Mouse (Mus musculus) retina, embryonic 14.5 days (tissue): ENCODE measurements around the gene Rbpj.
"Not testable (repeated sequence)": the region's sequence is repeated elsewhere in the genome, so short reads cannot be mapped to it uniquely, and the experiment has no call there.

Experiments used
- DNase-seq: peaks from one replicate; pipeline ENCODE4 v3.0.0-alpha.2; 2015; ENCODE audit warnings: low spot score

Rbpj gene

DNA sequence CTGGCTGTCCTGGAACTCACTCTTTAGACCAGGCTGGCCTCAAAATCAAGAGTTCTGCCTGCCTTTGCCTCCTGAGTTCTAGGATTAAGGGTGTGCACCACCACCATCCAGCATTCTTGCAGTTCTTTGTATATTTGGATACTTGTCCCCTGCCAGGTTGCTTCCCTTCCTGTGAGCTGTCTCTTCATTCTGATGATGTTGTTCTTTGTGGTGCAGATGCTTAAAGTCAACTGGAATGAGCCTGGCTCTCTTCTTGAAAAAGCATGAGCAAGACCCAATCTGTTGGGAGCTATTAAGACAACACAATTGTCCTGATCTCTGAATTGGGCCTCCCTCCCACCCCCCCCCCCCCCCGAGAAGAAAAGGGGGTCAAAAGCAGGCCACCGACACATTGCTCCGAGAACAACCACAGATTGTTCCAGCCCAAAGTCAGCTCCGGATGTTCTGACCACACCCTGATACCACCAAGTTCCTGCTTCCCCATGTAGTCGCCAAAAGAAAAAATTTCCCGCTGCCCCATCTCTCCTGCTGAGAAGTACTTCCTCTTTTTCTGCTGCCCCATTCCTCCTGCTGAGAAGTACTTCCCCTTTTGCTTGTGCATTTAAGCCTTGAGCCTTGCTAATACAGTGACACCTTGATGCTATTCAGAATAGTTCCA, 207.7 kb downstream of the Rbpj start:
- not testable (repeated sequence) for DNase-seq

- no peak for DNase-seq
Measured at GRCm38 (mm10) chr5:53676671-53677070, 210.7 kb downstream of the Rbpj start.

GRCm38 (mm10) chr5:53678036-53678767, 212.2 kb downstream of the Rbpj start:
- no peak for DNase-seq

DNA sequence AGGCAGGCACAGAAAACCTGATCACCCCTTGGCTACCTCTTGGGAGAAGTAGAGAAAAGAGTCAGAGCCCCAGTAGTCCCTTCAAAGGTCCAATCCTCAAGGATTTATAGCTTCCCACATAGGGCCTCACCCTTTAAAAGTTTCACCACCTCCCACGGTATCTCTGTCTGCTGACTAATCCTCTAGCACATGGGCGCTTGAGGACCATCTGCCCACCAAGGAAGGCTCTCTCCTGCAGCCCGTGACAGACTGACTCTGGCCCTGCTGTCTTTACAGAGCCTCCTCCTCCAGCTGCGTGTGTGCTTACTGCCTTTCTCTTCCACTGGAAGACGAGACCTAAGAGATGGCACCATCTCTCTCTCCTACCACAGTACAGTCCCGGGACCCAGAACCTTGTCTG, 213.7 kb downstream of the Rbpj start:
- DNase-seq = no peak

- DNase-seq = no peak
Measured at GRCm38 (mm10) chr5:53683916-53684315, 218.0 kb downstream of the Rbpj start.

GRCm38 (mm10) chr5:53684417-53684816, 218.5 kb downstream of the Rbpj start:
- DNase-seq = no peak

DNA sequence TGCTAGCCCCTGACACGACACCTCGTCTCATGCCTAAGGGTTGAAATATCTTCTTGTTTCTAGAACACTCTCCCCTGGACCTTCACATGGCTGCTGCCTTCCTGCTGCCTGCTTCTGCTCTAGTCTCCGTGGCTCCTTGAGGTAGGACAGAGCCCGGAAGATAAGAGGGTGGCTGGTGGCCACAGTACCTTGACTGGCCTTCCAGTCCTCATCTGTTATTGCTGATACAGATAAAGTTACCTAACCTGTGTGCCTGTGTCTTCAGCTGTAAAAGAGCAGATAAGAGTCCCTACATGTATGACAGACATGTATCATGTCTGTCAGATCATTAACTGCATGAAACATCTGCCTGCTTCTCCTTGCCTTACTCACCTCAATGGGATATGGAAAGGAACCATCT, 219.7 kb downstream of the Rbpj start:
- no peak for DNase-seq

DNA sequence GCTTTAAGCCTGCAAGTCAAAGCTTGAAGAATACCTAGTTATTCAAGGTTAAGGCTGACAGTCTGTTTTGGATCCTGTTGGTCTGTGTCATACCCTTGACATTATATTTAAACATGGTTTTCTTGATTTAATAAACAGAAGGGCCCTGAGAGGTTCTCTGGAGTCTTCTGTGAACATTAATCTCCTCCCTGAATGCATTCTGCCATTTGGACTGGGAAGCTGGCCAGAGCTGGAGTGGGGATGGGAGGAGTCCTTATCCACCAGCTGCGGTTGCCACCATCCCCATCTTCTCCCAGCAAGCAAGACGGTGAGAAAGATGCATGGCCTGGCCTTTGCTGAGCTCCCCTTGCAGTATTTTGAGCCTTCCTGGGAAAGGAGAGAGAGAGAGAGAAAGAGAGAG, 220.4 kb downstream of the Rbpj start:
- no peak for DNase-seq

GRCm38 (mm10) chr5:53688326-53688725, 222.4 kb downstream of the Rbpj start:
- no peak for DNase-seq

GRCm38 (mm10) chr5:53691577-53691976, 225.6 kb downstream of the Rbpj start:
- no peak for DNase-seq

DNA sequence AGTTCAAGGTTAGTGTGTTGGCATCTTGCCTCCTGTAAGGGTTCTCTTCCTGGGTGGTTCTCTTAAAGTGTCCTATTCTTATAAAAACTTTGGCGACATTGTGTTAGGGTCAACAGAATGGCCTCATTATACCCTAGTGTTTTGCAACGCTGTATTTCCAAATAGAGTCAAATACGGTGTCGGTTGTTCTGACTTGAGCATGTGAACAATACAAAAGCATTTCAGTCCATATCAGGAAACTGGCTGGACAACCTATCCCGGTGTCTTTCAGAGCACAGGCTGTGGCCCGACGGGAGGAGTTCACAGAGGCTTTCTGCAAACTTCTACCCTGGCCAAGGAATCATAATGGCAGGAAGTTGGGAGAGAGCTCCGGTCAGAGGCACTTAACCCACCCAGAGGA, 226.1 kb downstream of the Rbpj start:
- no peak for DNase-seq

- no peak for DNase-seq
Measured at GRCm38 (mm10) chr5:53692662-53693061, 226.7 kb downstream of the Rbpj start.

DNA sequence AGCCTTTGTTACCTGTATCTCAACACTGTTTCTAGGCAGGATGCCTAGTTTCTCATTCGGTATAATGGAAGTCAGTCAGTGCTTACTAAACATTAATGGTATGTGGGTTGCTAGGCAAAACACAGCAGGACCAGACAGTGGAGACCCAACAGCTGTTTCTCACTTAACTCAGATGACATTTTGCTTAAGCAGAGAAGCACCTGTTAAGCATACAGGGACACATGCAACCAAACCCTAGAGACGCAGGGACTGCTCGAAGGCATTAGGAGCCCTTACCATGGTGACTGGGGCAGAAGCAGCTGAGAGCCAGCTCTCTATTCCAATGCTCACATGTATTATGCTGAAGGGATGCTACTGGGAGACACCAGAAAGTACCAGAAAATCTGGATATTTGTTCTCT, 230.7 kb downstream of the Rbpj start:
- no peak for DNase-seq

DNA sequence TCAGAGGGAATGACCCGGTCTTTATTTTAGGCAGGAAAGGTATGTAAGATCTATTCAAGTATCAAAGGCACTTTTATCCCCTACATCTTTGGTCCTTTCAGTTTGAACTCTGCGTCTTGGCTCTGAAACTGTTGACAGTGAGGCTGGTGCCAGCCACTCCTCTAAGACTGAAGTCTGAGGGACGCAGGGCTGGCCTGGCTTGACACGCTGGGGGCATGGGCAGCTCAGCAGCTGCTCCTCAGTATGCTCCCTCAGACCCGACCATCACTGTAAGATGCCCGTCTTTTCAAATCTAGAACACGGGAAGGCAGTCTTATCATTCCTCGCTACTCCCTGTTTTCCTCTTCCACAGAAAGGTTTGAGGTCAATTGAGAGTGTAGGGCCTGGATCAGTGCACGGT, 231.8 kb downstream of the Rbpj start:
- no peak for DNase-seq

GRCm38 (mm10) chr5:53702686-53703085, 236.7 kb downstream of the Rbpj start:
- DNase-seq = no peak
